Mouse (Mus musculus) hindbrain, embryonic 11.5 days (tissue): ENCODE data around the gene Frmd4a. TPM values are rescaled to one million over a fixed set of nuclear protein-coding genes. Genes with fewer than 3 reads are reported as not detected.
"Not testable (repeated sequence)": the region's sequence is repeated elsewhere in the genome, so short reads cannot be mapped to it uniquely, and the experiment has no call there.

ENCODE experiments used
- ATAC-seq: fragments of 200-750 bp; cut with Nextera tagmentation; 2 replicates; pipeline ENCODE4 v1.8.0; 2017; ENCODE audit warnings: mild to moderate bottlenecking, moderate TSS enrichment, moderate library complexity; ENCODE audit not compliant: low FRiP score
- DNase-seq: peaks from one replicate; pipeline ENCODE4 v3.0.0-alpha.2; 2015; ENCODE audit warnings: low spot score
- H3K27ac ChIP-seq: fragments of 300-500 bp; sonication (generic); 2 replicates; pipeline ENCODE4 v1.5.1; 2014; ENCODE audit warnings: mild to moderate bottlenecking, low read depth, low read length
- H3K27me3 ChIP-seq: fragments of 300-500 bp; sonication (generic); 2 replicates; pipeline ENCODE4 v1.6.1; 2014; ENCODE audit warnings: mild to moderate bottlenecking, low read length, moderate library complexity, mixed read lengths; ENCODE audit not compliant: control insufficient read depth, insufficient read depth
- H3K36me3 ChIP-seq: fragments of 300-500 bp; sonication (generic); 2 replicates; pipeline ENCODE4 v1.6.1; 2014; ENCODE audit warnings: mild to moderate bottlenecking, low read length, moderate library complexity, mixed read lengths; ENCODE audit not compliant: control insufficient read depth, insufficient read depth
- H3K4me1 ChIP-seq: fragments of 300-500 bp; sonication (generic); replicated peaks from 2 replicates; pipeline ENCODE4 v1.6.1; 2014; ENCODE audit warnings: low read length, mixed read lengths; ENCODE audit not compliant: control insufficient read depth, insufficient read depth
- H3K4me2 ChIP-seq: fragments of 300-500 bp; sonication (generic); replicated peaks from 2 replicates; pipeline ENCODE4 v1.6.1; 2014; ENCODE audit warnings: mild to moderate bottlenecking, low read depth, low read length
- H3K4me3 ChIP-seq: fragments of 300-500 bp; sonication (generic); 2 replicates; pipeline ENCODE4 v1.5.1; 2014; ENCODE audit warnings: low read depth, low read length
- H3K9ac ChIP-seq: fragments of 300-500 bp; sonication (generic); 2 replicates; pipeline ENCODE4 v1.6.1; 2014; ENCODE audit warnings: low read depth, low read length
- H3K9me3 ChIP-seq: fragments of 300-500 bp; sonication (generic); 2 replicates; pipeline ENCODE4 v1.6.1; 2016; ENCODE audit warnings: low read length; ENCODE audit not compliant: control insufficient read depth
- WGBS: fragments of 180-500 bp; shearing (Covaris S2); extraction: QIAGEN DNeasy Blood & Tissue Kit; methylation state at CpG from one replicate; pipeline ENCODE4 v1.1.7; 2014; 5-methylcytosine and 5-hydroxymethylcytosine counted together
- polyA plus RNA-seq: library from polyadenylated mRNA; unstranded; fragments of >200 nt; fragmentation: Nextera tagmentation; extraction: Ambion mirVana; gene quantifications from 2 replicates; pipeline ENCODE4 v1.2.1, GENCODE M21; 2014

Gene Frmd4a
- polyA plus RNA-seq, 1 experiment from 2014 or later = 72.7 TPM

GRCm38 (mm10) chr2:4609433-4609832, 591.9 kb downstream of the Frmd4a start:
- H3K27ac ChIP-seq = no peak overlapping the region
- H3K4me2 ChIP-seq = no peak overlapping the region
- ATAC-seq (no peak), DNase-seq (no peak)
- peaks cover 29% of the 10 kb centered on the region for H3K36me3 ChIP-seq
- 82% methylated on average over 10 of the region's 10 CpGs for WGBS
- no peaks in the 10 kb centered on the region for H3K27me3 ChIP-seq
- no peak overlapping the region for H3K9ac ChIP-seq
- no peaks in the 10 kb centered on the region for H3K4me1 ChIP-seq
- H3K9me3 ChIP-seq = no peaks in the 10 kb centered on the region
- no peak overlapping the region for H3K4me3 ChIP-seq

GRCm38 (mm10) chr2:4611295-4611694, 593.8 kb downstream of the Frmd4a start:
- no peak for ATAC-seq
- H3K27me3 ChIP-seq = no peaks in the 10 kb centered on the region
- H3K36me3 ChIP-seq = peaks cover 23% of the 10 kb centered on the region
- no peak for DNase-seq
- no peak overlapping the region for H3K4me3 ChIP-seq
- H3K9me3 ChIP-seq = no peaks in the 10 kb centered on the region
- no peaks in the 10 kb centered on the region for H3K4me1 ChIP-seq
- no peak overlapping the region for H3K4me2 ChIP-seq
- H3K27ac ChIP-seq = no peak overlapping the region
- no peak overlapping the region for H3K9ac ChIP-seq
- WGBS = 84% methylated on average over 6 of the region's 6 CpGs

GRCm38 (mm10) chr2:4611704-4612103, 594.2 kb downstream of the Frmd4a start:
- DNase-seq (no peak), ATAC-seq (no peak)
- WGBS = 92% methylated on average over 10 of the region's 10 CpGs
- H3K4me1 ChIP-seq = no peaks in the 10 kb centered on the region
- H3K4me3 ChIP-seq = no peak overlapping the region
- no peaks in the 10 kb centered on the region for H3K27me3 ChIP-seq
- no peak overlapping the region for H3K9ac ChIP-seq
- H3K27ac ChIP-seq = no peak overlapping the region
- H3K9me3 ChIP-seq = no peaks in the 10 kb centered on the region
- H3K36me3 ChIP-seq = peaks cover 20% of the 10 kb centered on the region
- H3K4me2 ChIP-seq = no peak overlapping the region

GRCm38 (mm10) chr2:4614276-4614929, 596.9 kb downstream of the Frmd4a start:
- not testable (repeated sequence) for DNase-seq, H3K27ac ChIP-seq, H3K27me3 ChIP-seq, H3K9me3 ChIP-seq, H3K9ac ChIP-seq, ATAC-seq, H3K4me1 ChIP-seq, H3K4me2 ChIP-seq, H3K4me3 ChIP-seq
- 75% methylated on average over 6 of the region's 6 CpGs for WGBS
- H3K36me3 ChIP-seq = peaks cover 11% of the 10 kb centered on the region

- H3K4me1 ChIP-seq = no peaks in the 10 kb centered on the region
- H3K9ac ChIP-seq = no peak overlapping the region
- H3K9me3 ChIP-seq = no peaks in the 10 kb centered on the region
- DNase-seq (no peak), ATAC-seq (no peak)
- H3K4me2 ChIP-seq = no peak overlapping the region
- WGBS = 90% methylated on average over 2 of the region's 2 CpGs
- no peaks in the 10 kb centered on the region for H3K27me3 ChIP-seq
- no peak overlapping the region for H3K4me3 ChIP-seq
- peaks cover 11% of the 10 kb centered on the region for H3K36me3 ChIP-seq
- no peak overlapping the region for H3K27ac ChIP-seq
These were observed 597.6 kb downstream of the Frmd4a start for GRCm38 (mm10) chr2:4615014-4615546.

GRCm38 (mm10) chr2:4616995-4617394, 599.5 kb downstream of the Frmd4a start:
- Histone ChIP-seq H3K27ac (no peak overlapping the region), H3K27me3 (no peaks in the 10 kb centered on the region), H3K4me1 (no peaks in the 10 kb centered on the region), H3K9ac (no peak overlapping the region), H3K4me3 (no peak overlapping the region), H3K4me2 (no peak overlapping the region), H3K36me3 (peaks cover 4% of the 10 kb centered on the region; the same call in 1 of the 2 replicates), H3K9me3 (no peaks in the 10 kb centered on the region)
- no peak for ATAC-seq
- DNase-seq = no peak
- 89% methylated on average over 4 of the region's 4 CpGs for WGBS

GRCm38 (mm10) chr2:4619126-4619525, 601.6 kb downstream of the Frmd4a start:
- not testable (repeated sequence) for H3K9me3 ChIP-seq, H3K4me3 ChIP-seq, H3K27me3 ChIP-seq, H3K36me3 ChIP-seq, H3K9ac ChIP-seq, DNase-seq, H3K27ac ChIP-seq, ATAC-seq, H3K4me2 ChIP-seq, H3K4me1 ChIP-seq

- Histone ChIP-seq H3K4me3 (no peak overlapping the region), H3K27me3 (no peaks in the 10 kb centered on the region), H3K36me3 (peaks cover 2% of the 10 kb centered on the region; the same call in 1 of the 2 replicates), H3K9me3 (no peaks in the 10 kb centered on the region), H3K27ac (no peak overlapping the region), H3K9ac (no peak overlapping the region), H3K4me2 (no peak overlapping the region), H3K4me1 (no peaks in the 10 kb centered on the region)
- ATAC-seq (no peak), DNase-seq (no peak)
- WGBS = 67% methylated on average over 6 of the region's 6 CpGs
These were observed 602.5 kb downstream of the Frmd4a start for GRCm38 (mm10) chr2:4619893-4620593.
